Mouse (Mus musculus) right cerebral cortex, postnatal 36 days (tissue): ENCODE measurements around the gene Wfikkn2.
A peak's percentile ranks its signal among the peaks of the same experiment; 100 is the strongest.

Experiments used
- DNase-seq, 2 experiments: peaks; one replicate each; pipeline ENCODE4 v3.0.0; 2022; ENCODE audit warnings: low spot score in 2 of 2, mixed read lengths in 1 of 2

Gene Wfikkn2

GRCm38 (mm10) chr11:94225985-94226384, 19.8 kb downstream of the Wfikkn2 start:
- peak in 1 of 2 experiments; percentile 60 for DNase-seq

GRCm38 (mm10) chr11:94223531-94223930, 22.3 kb downstream of the Wfikkn2 start:
- no peak for DNase-seq

- no peak for DNase-seq
These were observed 24.5 kb downstream of the Wfikkn2 start for GRCm38 (mm10) chr11:94221257-94221656.

GRCm38 (mm10) chr11:94216247-94216646, 29.6 kb downstream of the Wfikkn2 start:
- DNase-seq = no peak

GRCm38 (mm10) chr11:94215581-94215980, 30.2 kb downstream of the Wfikkn2 start:
- no peak for DNase-seq

GRCm38 (mm10) chr11:94213735-94214594, 31.8 kb downstream of the Wfikkn2 start:
- no peak for DNase-seq

- DNase-seq = no peak
These were observed 32.8 kb downstream of the Wfikkn2 start for GRCm38 (mm10) chr11:94212997-94213396.

GRCm38 (mm10) chr11:94212489-94212836, 33.3 kb downstream of the Wfikkn2 start:
- DNase-seq = no peak

GRCm38 (mm10) chr11:94211651-94212488, 33.9 kb downstream of the Wfikkn2 start:
- DNase-seq = peak; percentile 45 to 46

GRCm38 (mm10) chr11:94211124-94211603, 34.6 kb downstream of the Wfikkn2 start, which contains the start of gene Tob1:
Gene Tob1, plus strand, starts transcription at chr11:94211454.
- DNase-seq = peak; percentile 97 to 98

- DNase-seq = peak; percentile 94 to 95
These were observed 35.4 kb downstream of the Wfikkn2 start for GRCm38 (mm10) chr11:94210191-94211086.

- peak in 1 of 2 experiments; percentile 53 for DNase-seq
These were observed 36.1 kb downstream of the Wfikkn2 start for GRCm38 (mm10) chr11:94209695-94210131.

GRCm38 (mm10) chr11:94208811-94209675, 36.8 kb downstream of the Wfikkn2 start:
- DNase-seq = no peak

GRCm38 (mm10) chr11:94206398-94207114, 39.2 kb downstream of the Wfikkn2 start:
- no peak for DNase-seq

GRCm38 (mm10) chr11:94203066-94203465, 42.7 kb downstream of the Wfikkn2 start:
- no peak for DNase-seq

GRCm38 (mm10) chr11:94202106-94202505, 43.7 kb downstream of the Wfikkn2 start:
- DNase-seq = no peak

- no peak for DNase-seq
These were observed 45.4 kb downstream of the Wfikkn2 start for GRCm38 (mm10) chr11:94200422-94200821.

- no peak for DNase-seq
These were observed 46.0 kb downstream of the Wfikkn2 start for GRCm38 (mm10) chr11:94199771-94200170.

GRCm38 (mm10) chr11:94198405-94199146, 47.2 kb downstream of the Wfikkn2 start:
- no peak for DNase-seq
